Mouse (Mus musculus): Measurements from ENCODE around the gene Cacul1.

DNA sequence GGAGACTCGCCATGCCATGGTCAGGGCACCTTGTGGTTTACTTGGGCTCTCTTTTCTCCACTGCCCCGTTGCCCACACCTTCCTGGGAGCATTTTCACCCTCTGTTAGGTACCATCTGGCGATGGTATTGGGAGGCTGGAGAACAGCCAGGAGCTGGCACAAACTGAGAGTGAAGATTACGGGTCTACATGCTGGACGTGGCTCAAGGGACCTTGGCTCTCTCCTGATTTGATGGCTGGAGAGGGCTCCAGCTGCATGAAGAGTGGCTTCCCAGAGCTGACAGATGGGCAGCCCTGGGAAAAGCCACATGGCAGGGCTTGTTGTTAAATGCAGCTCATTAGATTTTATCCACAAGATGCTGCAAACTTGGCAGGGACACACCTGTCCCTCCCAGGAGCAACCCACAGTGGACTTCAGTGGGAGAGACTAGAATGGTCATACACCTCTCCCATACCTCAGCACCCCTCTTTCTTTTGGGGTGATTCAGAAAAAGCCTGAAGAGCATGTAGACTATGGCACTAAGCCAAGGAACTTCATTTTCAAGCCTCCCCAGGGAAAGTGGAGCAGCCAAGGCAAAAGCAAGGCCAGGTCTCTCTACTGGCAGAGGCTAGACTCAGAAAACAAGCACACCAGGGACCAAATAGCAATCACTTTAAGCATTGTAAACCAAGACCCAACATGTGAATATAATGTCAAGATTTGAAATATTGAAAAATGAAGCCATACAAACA is 34.8 kb upstream of the Cacul1 start:
- TF ChIP-seq MYOD1 (IDR thresholded peaks at IDR 0.05; ENCODE audit: control insufficient read depth in 1 of 3, insufficient read length in 2 of 3, low read depth in 2 of 3) (no peak), POLR2A (IDR thresholded peaks at IDR 0.05; ENCODE audit: insufficient read length, low read depth) (no peak), POLR2AphosphoS2 (IDR thresholded peaks at IDR 0.05; ENCODE audit: insufficient read length, low read depth) (no peak), TCF12 (IDR thresholded peaks at IDR 0.05; ENCODE audit: insufficient read depth, poor library complexity, severe bottlenecking) (no peak), USF1 (IDR thresholded peaks at IDR 0.05; ENCODE audit: low read depth) (no peak), E2F4 (IDR thresholded peaks at IDR 0.05; ENCODE audit: insufficient read depth) (no peak), CEBPB (IDR thresholded peaks at IDR 0.05; ENCODE audit: insufficient read depth, poor library complexity, severe bottlenecking) (no peak)
